9 mouse cellular contexts compared by ENCODE assay signal in genomic region chr11:88551034-88551433, GRCm38 (mm10).
A peak's percentile ranks its signal among the peaks of the same experiment; 100 is the strongest.
DNase-seq lines count a peak whose midpoint lies in the region; ATAC-seq and TF ChIP-seq lines count a peak whose summit lies in the region.
"Had no signal": no experiment of that assay in that cellular context is flagged by ENCODE, and none has a peak within 500 bp of the region (broad histone marks: within the 10 kb centered on the region; RNA-seq: fewer than 3 reads in every experiment).

No protein-coding gene starts in this region.

- H3K4me2 ChIP-seq in embryonic facial prominence, embryonic 15.5 days (replicated peaks), result no peak overlapping the region
- H3K4me2 ChIP-seq in heart, postnatal 0 days (ENCODE audit: low read depth, low read length), result no peak overlapping the region

- WGBS in lung, adult 2 months, result 7% methylated on average over 3 of the region's 3 CpGs
- 5% methylated on average over 3 of the region's 3 CpGs for WGBS in embryonic facial prominence, embryonic 15.5 days
- 7% methylated on average over 3 of the region's 3 CpGs for WGBS in heart, postnatal 0 days

- peak; percentile 39 to 64 for DNase-seq in lung, adult 18-20 months
- no peak for DNase-seq in lung, adult 2 months
- peak; percentile 67 for DNase-seq in heart, postnatal 0 days (ENCODE audit: low spot score)
- peak; percentile 32 for DNase-seq in left cerebral cortex, adult 11 months (ENCODE audit: low spot score)
- peak; percentile 47 to 63 for DNase-seq in right cerebral cortex, postnatal 36 days (ENCODE audit: low spot score in 2 of 2)
- no peak for DNase-seq in urinary bladder, postnatal 4 days (ENCODE audit: low spot score in 2 of 2)

- no peaks in the 10 kb centered on the region for H3K36me3 ChIP-seq in embryonic facial prominence, embryonic 15.5 days
- no peaks in the 10 kb centered on the region for H3K36me3 ChIP-seq in heart, postnatal 0 days (replicated peaks; ENCODE audit: control insufficient read depth, insufficient read depth, low read length)

- no peak for TF ChIP-seq POLR2A in lung, adult 2 months (IDR thresholded peaks at IDR 0.05; ENCODE audit: borderline replicate concordance, extremely low read depth, low read depth, low read length)

- H3K4me3 ChIP-seq in lung, adult 2 months (replicated peaks; ENCODE audit: extremely low read depth, low read depth, low read length), result no peak overlapping the region
- no peak overlapping the region for H3K4me3 ChIP-seq in embryonic facial prominence, embryonic 15.5 days (replicated peaks)
- no peak overlapping the region for H3K4me3 ChIP-seq in heart, postnatal 0 days (ENCODE audit: low read depth, low read length)

- H3K27me3 ChIP-seq in embryonic facial prominence, embryonic 15.5 days, result no peaks in the 10 kb centered on the region
- no peaks in the 10 kb centered on the region for H3K27me3 ChIP-seq in heart, postnatal 0 days (ENCODE audit: control insufficient read depth, insufficient read depth, low read length)

- peaks cover 16% of the 10 kb centered on the region for H3K4me1 ChIP-seq in lung, adult 2 months (ENCODE audit: control insufficient read depth, insufficient read depth, low read length)
- peaks cover 85% of the 10 kb centered on the region for H3K4me1 ChIP-seq in embryonic facial prominence, embryonic 15.5 days
- H3K4me1 ChIP-seq in heart, postnatal 0 days (ENCODE audit: control insufficient read depth, insufficient read depth), result peaks cover 62% of the 10 kb centered on the region

- no peak for TF ChIP-seq EP300 in heart, postnatal 0 days (IDR thresholded peaks at IDR 0.05; ENCODE audit: low read depth)

- TF ChIP-seq CTCF in lung, adult 2 months (IDR thresholded peaks at IDR 0.05; ENCODE audit: insufficient read depth, low read length), result no peak
- no peak for TF ChIP-seq CTCF in heart, postnatal 0 days (IDR thresholded peaks at IDR 0.05; ENCODE audit: low read depth)

- peak; percentile 48 for ATAC-seq in embryonic facial prominence, embryonic 15.5 days (ENCODE audit: insufficient number of reproducible peaks, low FRiP score, low TSS enrichment, low read depth)
- ATAC-seq in heart, postnatal 0 days (ENCODE audit: insufficient read depth, low read depth), result peak; percentile 50
- peak; percentile 72 for ATAC-seq in megakaryocyte, adult 5-6 weeks (ENCODE audit: poor library complexity, severe bottlenecking)

- peak overlapping the region; percentile 58 for H3K27ac ChIP-seq in embryonic facial prominence, embryonic 15.5 days (replicated peaks)
- H3K27ac ChIP-seq in heart, postnatal 0 days (ENCODE audit: low read depth), result peak overlapping the region; percentile 39
- H3K27ac ChIP-seq: liver, embryonic 14.5 days had no signal

- H3K9ac ChIP-seq in embryonic facial prominence, embryonic 15.5 days, result no peak overlapping the region
- no peak overlapping the region for H3K9ac ChIP-seq in heart, postnatal 0 days (replicated peaks; ENCODE audit: low read depth, low read length)
- H3K9ac ChIP-seq: liver, embryonic 14.5 days had no signal

- H3K9me3 ChIP-seq in embryonic facial prominence, embryonic 15.5 days (replicated peaks), result no peaks in the 10 kb centered on the region
- H3K9me3 ChIP-seq in heart, postnatal 0 days (replicated peaks; ENCODE audit: control insufficient read depth, low read length), result no peaks in the 10 kb centered on the region

Comparison
In these comparisons a context has a peak if more than half of its experiments do, and no peak if none do; other contexts are left out.
1. DNase-seq: peak in lung, adult 18-20 months (2 of 2), heart, postnatal 0 days (single experiment), left cerebral cortex, adult 11 months (single experiment) and right cerebral cortex, postnatal 36 days (2 of 2); none in lung, adult 2 months (single experiment) and urinary bladder, postnatal 4 days (0 of 2).
2. Peak in every context shown above with its lines, with median percentiles within 50 percentile points of each other: ATAC-seq.